Mouse (Mus musculus): ENCODE measurements around the gene Taf6l.
"Not testable (repeated sequence)": the region's sequence is repeated elsewhere in the genome, so short reads cannot be mapped to it uniquely, and the experiment has no call there.

The Taf6l gene

GRCm38 (mm10) chr19:8740603-8741002 lies 45.6 kb downstream of the Taf6l start, which contains the start of gene 1700092M07Rik:
1700092M07Rik (plus strand) TSS chr19:8740718.
- DNase-seq (ENCODE audit: low read depth in 1 of 2, low spot score in 2 of 2), result no peak

GRCm38 (mm10) chr19:8739646-8740045 lies 46.6 kb downstream of the Taf6l start:
- DNase-seq (ENCODE audit: low read depth in 1 of 2, low spot score in 2 of 2), result no peak

- no peak for DNase-seq (ENCODE audit: low read depth in 1 of 2, low spot score in 2 of 2)
Measured at GRCm38 (mm10) chr19:8738911-8739310, 47.3 kb downstream of the Taf6l start.

- DNase-seq (ENCODE audit: low read depth in 1 of 2, low spot score in 2 of 2), result peak in 1 of 2 experiments; percentile 4
Measured at GRCm38 (mm10) chr19:8736160-8736467, 50.1 kb downstream of the Taf6l start.

- DNase-seq (ENCODE audit: low read depth in 1 of 2, low spot score in 2 of 2), result peak; percentile 54 to 75
Measured at GRCm38 (mm10) chr19:8735389-8736159, 50.6 kb downstream of the Taf6l start, which contains the start of gene Wdr74. Wdr74 (plus strand) TSS chr19:8735827.

GRCm38 (mm10) chr19:8734334-8734733 lies 51.9 kb downstream of the Taf6l start:
- DNase-seq (ENCODE audit: low read depth in 1 of 2, low spot score in 2 of 2), result no peak

- DNase-seq (ENCODE audit: low read depth in 1 of 2, low spot score in 2 of 2), result not testable (repeated sequence)
Measured at GRCm38 (mm10) chr19:8728335-8729099, 57.7 kb downstream of the Taf6l start.

- no peak for DNase-seq (ENCODE audit: low read depth in 1 of 2, low spot score in 2 of 2)
Measured at GRCm38 (mm10) chr19:8727495-8728114, 58.6 kb downstream of the Taf6l start.

GRCm38 (mm10) chr19:8726609-8727390 lies 59.4 kb downstream of the Taf6l start:
- no peak for DNase-seq (ENCODE audit: low read depth in 1 of 2, low spot score in 2 of 2)

- no peak for DNase-seq (ENCODE audit: low read depth in 1 of 2, low spot score in 2 of 2)
Measured at GRCm38 (mm10) chr19:8725081-8725613, 61.1 kb downstream of the Taf6l start.

All from monocyte, adult 2 months (primary cell).